Mouse (Mus musculus) brain, adult 2 months (tissue): ENCODE results near the gene Rftn1.
A peak's percentile ranks its signal among the peaks of the same experiment; 100 is the strongest.

ENCODE experiments used
- DNase-seq: peaks from one replicate; pipeline ENCODE4 v3.0.0; 2011; ENCODE audit warnings: low read depth, low spot score

Rftn1 gene

GRCm38 (mm10) chr17:50066822-50067713 is 123.4 kb downstream of the Rftn1 start:
- no peak for DNase-seq

GRCm38 (mm10) chr17:50063832-50064627 is 126.4 kb downstream of the Rftn1 start:
- DNase-seq = no peak

- DNase-seq = no peak
Measured at GRCm38 (mm10) chr17:50062649-50063048, 127.8 kb downstream of the Rftn1 start.

- peak; percentile 56 for DNase-seq
Measured at GRCm38 (mm10) chr17:50061446-50061845, 129.0 kb downstream of the Rftn1 start.

- no peak for DNase-seq
Measured at GRCm38 (mm10) chr17:50060220-50060619, 130.3 kb downstream of the Rftn1 start.

GRCm38 (mm10) chr17:50059417-50059816 is 131.1 kb downstream of the Rftn1 start:
- DNase-seq = no peak

GRCm38 (mm10) chr17:50055154-50055756 is 135.2 kb downstream of the Rftn1 start:
- DNase-seq = peak; percentile 27

- peak; percentile 67 for DNase-seq
Measured at GRCm38 (mm10) chr17:50054586-50054985, 135.9 kb downstream of the Rftn1 start.

GRCm38 (mm10) chr17:50053961-50054360 is 136.5 kb downstream of the Rftn1 start:
- no peak for DNase-seq

- no peak for DNase-seq
Measured at GRCm38 (mm10) chr17:50052741-50053468, 137.6 kb downstream of the Rftn1 start.

GRCm38 (mm10) chr17:50050456-50050855 is 140.0 kb downstream of the Rftn1 start:
- DNase-seq = peak; percentile 16

- no peak for DNase-seq
Measured at GRCm38 (mm10) chr17:50048209-50048608, 142.3 kb downstream of the Rftn1 start.

- DNase-seq = peak; percentile 29
Measured at GRCm38 (mm10) chr17:50047182-50047581, 143.3 kb downstream of the Rftn1 start.

- DNase-seq = no peak
Measured at GRCm38 (mm10) chr17:50040727-50041410, 149.6 kb downstream of the Rftn1 start.

GRCm38 (mm10) chr17:50037882-50038665 is 152.4 kb downstream of the Rftn1 start:
- no peak for DNase-seq

- peak; percentile 17 for DNase-seq
Measured at GRCm38 (mm10) chr17:50037416-50037815, 153.1 kb downstream of the Rftn1 start.

GRCm38 (mm10) chr17:50036751-50037385 is 153.6 kb downstream of the Rftn1 start:
- peak; percentile 83 for DNase-seq

- no peak for DNase-seq
Measured at GRCm38 (mm10) chr17:50033698-50034097, 156.8 kb downstream of the Rftn1 start.
